Mouse (Mus musculus): ENCODE measurements around the gene Psmb7. TPM values are rescaled to one million over a fixed set of nuclear protein-coding genes. Genes with fewer than 3 reads are reported as not detected.
A peak's percentile ranks its signal among the peaks of the same experiment; 100 is the strongest.

The Psmb7 gene
- total RNA-seq (2021), result 100 to 1,000 TPM; 274 to 276 TPM
- long read RNA-seq, experiment 1, transcript Psmb7-201 (8 exons, 1,160 nt), result major isoform, 95 of 107 reads
- long read RNA-seq, experiment 1, partial matches to known transcripts, result 10 of 107 reads
- long read RNA-seq, experiment 1, other reads (novel, unspliced or antisense), result 2 of 107 reads
- long read RNA-seq, experiment 2, transcript Psmb7-201 (8 exons, 1,160 nt), result major isoform, 57 of 66 reads
- long read RNA-seq, experiment 2, partial matches to known transcripts, result 6 of 66 reads
- long read RNA-seq, experiment 2, other reads (novel, unspliced or antisense), result 3 of 66 reads

- peak; percentile 90 for DNase-seq
These were observed at the start of gene Psmb7 for GRCm38 (mm10) chr2:38643625-38644427. Gene Psmb7 (minus strand): TSS chr2:38644087.

- DNase-seq, result peak; percentile 67
These were observed 47.7 kb upstream of the Psmb7 start for GRCm38 (mm10) chr2:38691542-38691941.

GRCm38 (mm10) chr2:38689881-38690280, 46.0 kb upstream of the Psmb7 start:
- DNase-seq, result peak; percentile 59

GRCm38 (mm10) chr2:38688791-38689520, 45.1 kb upstream of the Psmb7 start:
- peak; percentile 68 for DNase-seq

GRCm38 (mm10) chr2:38685746-38686145, 41.9 kb upstream of the Psmb7 start:
- peak; percentile 35 for DNase-seq

- DNase-seq, result no peak
These were observed 39.2 kb upstream of the Psmb7 start for GRCm38 (mm10) chr2:38683083-38683482.

GRCm38 (mm10) chr2:38682209-38682608, 38.3 kb upstream of the Psmb7 start:
- no peak for DNase-seq

GRCm38 (mm10) chr2:38678947-38679346, 35.1 kb upstream of the Psmb7 start:
- DNase-seq, result no peak

GRCm38 (mm10) chr2:38675366-38675969, 31.6 kb upstream of the Psmb7 start:
- peak; percentile 22 for DNase-seq

GRCm38 (mm10) chr2:38672496-38672895, 28.6 kb upstream of the Psmb7 start:
- no peak for DNase-seq

- DNase-seq, result peak; percentile 66
These were observed 25.1 kb upstream of the Psmb7 start for GRCm38 (mm10) chr2:38668802-38669580.

- DNase-seq, result peak; percentile 34
These were observed 17.5 kb upstream of the Psmb7 start for GRCm38 (mm10) chr2:38661398-38661797.

- DNase-seq, result peak; percentile 90
These were observed 14.5 kb upstream of the Psmb7 start for GRCm38 (mm10) chr2:38658338-38658836.

- DNase-seq, result no peak
These were observed 9.8 kb upstream of the Psmb7 start for GRCm38 (mm10) chr2:38653694-38654093.

GRCm38 (mm10) chr2:38653293-38653619, 9.4 kb upstream of the Psmb7 start:
- DNase-seq, result no peak

- DNase-seq, result peak; percentile 79
These were observed 8.8 kb upstream of the Psmb7 start for GRCm38 (mm10) chr2:38652565-38653292.

GRCm38 (mm10) chr2:38652098-38652497, 8.2 kb upstream of the Psmb7 start:
- no peak for DNase-seq

- no peak for DNase-seq
These were observed 6.5 kb upstream of the Psmb7 start for GRCm38 (mm10) chr2:38650340-38650739.

GRCm38 (mm10) chr2:38647661-38648060, 3.8 kb upstream of the Psmb7 start:
- no peak for DNase-seq

GRCm38 (mm10) chr2:38647201-38647606, 3.3 kb upstream of the Psmb7 start:
- no peak for DNase-seq

GRCm38 (mm10) chr2:38645936-38646335, 2.0 kb upstream of the Psmb7 start:
- peak; percentile 86 for DNase-seq
